ENCODE assay signal across 9 mouse cellular contexts in the genomic region with DNA sequence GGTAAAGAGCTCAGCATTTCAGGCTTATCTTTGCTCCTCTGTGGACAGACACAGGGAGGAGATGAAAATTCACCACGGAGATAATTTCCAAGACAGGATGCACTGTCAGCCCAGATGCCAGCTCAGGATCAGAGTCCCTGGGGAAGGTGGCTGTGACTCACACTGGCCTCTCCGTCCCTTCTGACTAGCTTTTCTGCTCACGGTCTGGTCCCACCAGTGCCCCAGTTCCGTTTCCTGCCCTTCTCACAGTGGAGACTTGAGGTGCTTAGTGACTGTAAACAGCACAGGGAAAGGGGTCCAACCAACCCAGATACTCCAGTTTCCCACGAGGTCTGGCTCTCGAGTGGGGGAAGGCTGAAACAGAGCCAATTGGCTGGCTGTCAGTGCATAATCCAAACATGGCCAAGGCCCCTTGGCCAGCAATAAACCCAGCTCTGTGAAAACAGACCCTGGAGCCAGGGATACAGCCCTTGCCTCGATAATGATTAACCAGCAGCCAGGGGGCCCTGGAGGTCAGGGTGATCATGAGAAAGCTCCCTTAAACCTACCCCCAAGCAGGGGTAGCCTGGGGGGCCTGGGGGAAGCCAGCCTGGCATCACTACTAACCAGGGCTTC.
DNase-seq lines count a peak whose midpoint lies in the region; TF ChIP-seq lines count a peak whose summit lies in the region.
"Had no signal": no experiment of that assay in that cellular context is flagged by ENCODE, and none has a peak within 500 bp of the region (broad histone marks: within the 10 kb centered on the region; RNA-seq: fewer than 3 reads in every experiment).

No protein-coding gene starts in this region.

- no peaks in the 10 kb centered on the region for H3K27me3 ChIP-seq in myocyte (ENCODE audit: control insufficient read depth, insufficient read depth, insufficient read length)

- no peak overlapping the region for H3K4me3 ChIP-seq in myocyte
- H3K4me3 ChIP-seq: left cerebral cortex, adult 2 months had no signal

- no peak for TF ChIP-seq POLR2A in myocyte (IDR thresholded peaks at IDR 0.05; ENCODE audit: insufficient read length, low read depth)

- peak overlapping the region; percentile 42 for H3K4me2 ChIP-seq in myocyte (ENCODE audit: low read depth)

- peak; percentile 26 for DNase-seq in adrenal gland, adult 2 months
- no peak for DNase-seq in adrenal gland, postnatal 4 days (ENCODE audit: low spot score in 2 of 2)
- peak; percentile 72 to 80 for DNase-seq in right cerebral cortex, postnatal 10 days (ENCODE audit: low spot score in 2 of 2)
- DNase-seq in right cerebral cortex, postnatal 25 days, result no peak
- peak; percentile 58 to 77 for DNase-seq in layer of hippocampus, postnatal 14 days (ENCODE audit: low spot score in 2 of 2)
- DNase-seq in urinary bladder, postnatal 14 days (ENCODE audit: low spot score), result no peak
- DNase-seq in spleen, postnatal 36 days (ENCODE audit: low spot score in 2 of 2), result no peak

- no peaks in the 10 kb centered on the region for H3K79me2 ChIP-seq in myocyte (ENCODE audit: control insufficient read depth, insufficient read depth)

- no peak overlapping the region for H3ac ChIP-seq in myocyte (ENCODE audit: control insufficient read depth, insufficient read length)

- H3K36me3 ChIP-seq in myocyte (ENCODE audit: control insufficient read depth, insufficient read depth), result no peaks in the 10 kb centered on the region

TF ChIP-seq in myocyte, 11 proteins besides CTCF, POLR2A, EP300 and RAD21:
- TF ChIP-seq MYOD1 (IDR thresholded peaks at IDR 0.05; ENCODE audit: control insufficient read depth in 1 of 3, insufficient read length in 2 of 3, low read depth in 2 of 3) (no peak), MAX (IDR thresholded peaks at IDR 0.05; ENCODE audit: low read depth) (no peak), MYOG (IDR thresholded peaks at IDR 0.05; ENCODE audit: control insufficient read depth in 1 of 3, insufficient read depth in 1 of 3, insufficient read length in 2 of 3, low read depth in 2 of 3) (no peak), E2F4 (IDR thresholded peaks at IDR 0.05; ENCODE audit: insufficient read depth) (no peak), CEBPB (IDR thresholded peaks at IDR 0.05; ENCODE audit: insufficient read depth, poor library complexity, severe bottlenecking) (no peak), TCF3 (IDR thresholded peaks at IDR 0.05; ENCODE audit: insufficient read length, low read depth) (no peak), REST (IDR thresholded peaks at IDR 0.05; ENCODE audit: insufficient read depth, insufficient read length) (no peak), POLR2AphosphoS2 (IDR thresholded peaks at IDR 0.05; ENCODE audit: insufficient read length, low read depth) (no peak), SRF (IDR thresholded peaks at IDR 0.05; ENCODE audit: control insufficient read depth, insufficient read length, low read depth) (no peak), USF1 (IDR thresholded peaks at IDR 0.05; ENCODE audit: low read depth) (no peak), TCF12 (IDR thresholded peaks at IDR 0.05; ENCODE audit: insufficient read depth, poor library complexity, severe bottlenecking) (no peak)

Comparison
In these comparisons a context has a peak if more than half of its experiments do, and no peak if none do; other contexts are left out.
1. DNase-seq: peak in adrenal gland, adult 2 months (single experiment), right cerebral cortex, postnatal 10 days (2 of 2) and layer of hippocampus, postnatal 14 days (2 of 2); none in adrenal gland, postnatal 4 days (0 of 2), right cerebral cortex, postnatal 25 days (single experiment), urinary bladder, postnatal 14 days (single experiment) and spleen, postnatal 36 days (0 of 2).